Mouse (Mus musculus): Measurements from ENCODE around the gene Gm49395.

DNA sequence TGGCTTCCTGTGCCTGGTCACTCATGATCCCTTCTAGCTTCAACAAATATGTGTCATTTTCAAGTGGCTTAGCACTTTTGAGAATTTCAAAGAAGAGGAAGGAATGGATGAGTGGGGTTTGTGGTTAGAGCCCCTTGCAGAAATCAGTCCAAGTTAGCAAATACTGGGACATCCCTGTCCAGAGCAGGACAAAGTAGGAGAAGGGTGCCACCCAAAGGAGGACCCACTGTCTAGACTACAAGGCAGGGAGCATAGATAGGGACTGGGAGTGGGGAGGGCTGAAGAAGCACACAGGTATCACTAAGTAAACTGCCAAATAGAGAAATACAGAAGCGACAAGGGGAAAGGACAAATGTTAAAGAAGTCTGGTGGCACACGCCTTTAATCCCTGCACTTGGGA lies 1.0 kb upstream of the Gm49395 start:
- TF ChIP-seq POLR2A (IDR thresholded peaks at IDR 0.05; ENCODE audit: low read depth, low read length) (no peak), CTCF (IDR thresholded peaks at IDR 0.05; ENCODE audit: extremely low read depth, insufficient read length, insufficient replicate concordance, low read depth, low read length) (no peak)

Data from small intestine, adult 2 months (tissue).